ENCODE assay signal across 8 mouse cellular contexts in genomic region chr14:118713408-118713807, GRCm38 (mm10). TPM values are rescaled to one million over a fixed set of nuclear protein-coding genes. Genes with fewer than 3 reads are reported as not detected.
DNase-seq lines count a peak whose midpoint lies in the region; ATAC-seq lines count a peak whose summit lies in the region.

No protein-coding gene starts in this region.

- H3K9ac ChIP-seq in heart, embryonic 15.5 days, result 0 out of 2 replicates have a peak overlapping the region, but pooled peaks have one; percentile 27
- peak overlapping the region; percentile 37 for H3K9ac ChIP-seq in neural tube, embryonic 15.5 days (replicated peaks)

- peak; percentile 71 for ATAC-seq in cerebellum, adult (ENCODE audit: insufficient number of reproducible peaks, low FRiP score, low TSS enrichment)
- ATAC-seq in heart, embryonic 15.5 days (replicated peaks; ENCODE audit: insufficient number of reproducible peaks, insufficient read depth, low FRiP score, low read depth), result no peak
- ATAC-seq in neural tube, embryonic 15.5 days (ENCODE audit: low FRiP score), result peak; percentile 31; the same call in 1 of the 2 replicates

- no peaks in the 10 kb centered on the region for H3K36me3 ChIP-seq in heart, embryonic 15.5 days
- H3K36me3 ChIP-seq in limb, embryonic 10.5 days, result no peaks in the 10 kb centered on the region
- no peaks in the 10 kb centered on the region for H3K36me3 ChIP-seq in neural tube, embryonic 15.5 days

- H3K4me2 ChIP-seq in heart, embryonic 15.5 days, result peak overlapping the region; percentile 77
- peak overlapping the region; percentile 60 for H3K4me2 ChIP-seq in neural tube, embryonic 15.5 days

- H3K9me3 ChIP-seq in heart, embryonic 15.5 days (replicated peaks), result no peaks in the 10 kb centered on the region
- H3K9me3 ChIP-seq in limb, embryonic 10.5 days (replicated peaks), result no peaks in the 10 kb centered on the region
- H3K9me3 ChIP-seq in neural tube, embryonic 15.5 days (replicated peaks), result no peaks in the 10 kb centered on the region

- intact Hi-C loops in gastrocnemius, postnatal 36 days (cut with DNase I), result no loop called here

- peaks cover 12% of the 10 kb centered on the region for H3K4me1 ChIP-seq in brown adipose tissue, adult 24 weeks (ENCODE audit: control insufficient read depth, insufficient read depth, insufficient read length, low read length)
- H3K4me1 ChIP-seq in heart, embryonic 15.5 days (replicated peaks), result peaks cover 17% of the 10 kb centered on the region
- peaks cover 47% of the 10 kb centered on the region for H3K4me1 ChIP-seq in limb, embryonic 10.5 days
- peaks cover 23% of the 10 kb centered on the region for H3K4me1 ChIP-seq in neural tube, embryonic 15.5 days

- no peak overlapping the region for H3K27ac ChIP-seq in brown adipose tissue, adult 24 weeks (replicated peaks; ENCODE audit: low read depth, low read length)
- H3K27ac ChIP-seq in heart, embryonic 15.5 days, result no peak overlapping the region
- H3K27ac ChIP-seq in limb, embryonic 10.5 days, result 0 out of 2 replicates have a peak overlapping the region, but pooled peaks have one; percentile 34
- no peak overlapping the region for H3K27ac ChIP-seq in neural tube, embryonic 15.5 days (replicated peaks)

- 2% methylated on average over 18 of the region's 18 CpGs for WGBS in heart, embryonic 15.5 days
- 4% methylated on average over 18 of the region's 18 CpGs for WGBS in limb, embryonic 10.5 days
- 2% methylated on average over 18 of the region's 18 CpGs for WGBS in neural tube, embryonic 15.5 days

- H3K4me3 ChIP-seq in brown adipose tissue, adult 24 weeks (ENCODE audit: insufficient read depth, low read depth, low read length), result peak overlapping the region; percentile 21
- peak overlapping the region; percentile 41 for H3K4me3 ChIP-seq in heart, embryonic 15.5 days
- peak overlapping the region; percentile 39 for H3K4me3 ChIP-seq in limb, embryonic 10.5 days
- H3K4me3 ChIP-seq in neural tube, embryonic 15.5 days (replicated peaks), result peak overlapping the region; percentile 36

- no peaks in the 10 kb centered on the region for H3K27me3 ChIP-seq in heart, embryonic 15.5 days
- H3K27me3 ChIP-seq in limb, embryonic 10.5 days (ENCODE audit: low read depth, poor library complexity, severe bottlenecking), result peaks cover 67% of the 10 kb centered on the region
- no peaks in the 10 kb centered on the region for H3K27me3 ChIP-seq in neural tube, embryonic 15.5 days (replicated peaks)

- no peak for DNase-seq in cerebellum, adult 11-12 months
- peak; percentile 56 for DNase-seq in limb, embryonic 10.5 days (ENCODE audit: low spot score)
- no peak for DNase-seq in gastrocnemius, postnatal 36 days
- no peak for DNase-seq in layer of hippocampus, adult 18-20 months (ENCODE audit: low spot score in 2 of 2)

RNA-seq across cellular contexts. Expression of gene Abcc4, which starts 7.4 kb away (rescaled TPM):
- polyA plus RNA-seq in brown adipose tissue, adult 24 weeks (2012; ENCODE audit: insufficient read depth, insufficient read length, missing spikeins), result 4.1 and 6.8 TPM in 2 replicates
- 1.6 and 2.2 TPM in 2 replicates for polyA plus RNA-seq in heart, embryonic 15.5 days (2015; fragmentation: Nextera tagmentation; extraction: Ambion mirVana)
- polyA plus RNA-seq in limb, embryonic 10.5 days (2016; fragmentation: Nextera tagmentation; extraction: Ambion mirVana), result 2.1 and 2.5 TPM in 2 replicates
- 3.1 and 3.2 TPM in 2 replicates for polyA plus RNA-seq in neural tube, embryonic 15.5 days (2015; fragmentation: Nextera tagmentation; extraction: Ambion mirVana)
- total RNA-seq in gastrocnemius, postnatal 36 days (2021), result 10 to 100 TPM; 10.7 to 11.6 TPM
- 1 to 10 TPM; 7.1 to 8.2 TPM for total RNA-seq in layer of hippocampus, adult 18-20 months (2021)
